Mouse (Mus musculus) thymus, adult 2 months (tissue): ENCODE measurements around the gene Creb5.

ENCODE experiments used
- CTCF ChIP-seq: fragments of 200-500 bp; IDR thresholded peaks from 2 replicates; pipeline ENCODE4 v1.5.1; 2012; ENCODE audit warnings: mild to moderate bottlenecking, control low read depth, low read length, moderate library complexity, borderline replicate concordance; ENCODE audit not compliant: control insufficient read depth, poor library complexity, insufficient read depth; ENCODE audit errors: extremely low read depth
- POLR2A ChIP-seq: fragments of 200-500 bp; IDR thresholded peaks from 2 replicates; pipeline ENCODE4 v1.6.1; 2012; ENCODE audit warnings: mild to moderate bottlenecking, low read length, control low read depth, moderate library complexity; ENCODE audit not compliant: control insufficient read depth, poor library complexity, insufficient read depth; ENCODE audit errors: extremely low read depth

DNA sequence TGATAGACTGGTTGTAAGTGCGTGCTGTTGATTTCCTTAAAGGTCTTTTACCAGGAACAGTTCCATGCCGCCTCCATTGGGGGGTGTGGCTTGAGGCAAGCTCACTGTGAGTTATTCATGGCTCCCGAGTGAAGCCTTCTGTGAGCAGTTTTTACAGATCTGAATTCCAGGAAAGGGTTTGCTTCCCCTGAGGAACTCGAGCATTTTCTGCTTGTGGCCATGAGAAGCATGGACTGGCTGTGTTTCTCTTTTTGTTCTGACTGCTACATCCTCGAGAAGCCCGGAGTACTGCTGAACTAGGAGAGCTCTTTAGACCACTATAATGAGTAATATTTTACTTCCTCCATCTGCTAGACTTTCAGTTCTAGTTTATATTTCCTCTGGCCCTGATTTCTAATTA, 103.3 kb downstream of the Creb5 start:
- TF ChIP-seq CTCF = no peak
- TF ChIP-seq POLR2A = no peak
